Mouse (Mus musculus): ENCODE measurements around the gene Asxl1.
A peak's percentile ranks its signal among the peaks of the same experiment; 100 is the strongest.
"Not testable (repeated sequence)": the region's sequence is repeated elsewhere in the genome, so short reads cannot be mapped to it uniquely, and the experiment has no call there.

Asxl1 gene

DNA sequence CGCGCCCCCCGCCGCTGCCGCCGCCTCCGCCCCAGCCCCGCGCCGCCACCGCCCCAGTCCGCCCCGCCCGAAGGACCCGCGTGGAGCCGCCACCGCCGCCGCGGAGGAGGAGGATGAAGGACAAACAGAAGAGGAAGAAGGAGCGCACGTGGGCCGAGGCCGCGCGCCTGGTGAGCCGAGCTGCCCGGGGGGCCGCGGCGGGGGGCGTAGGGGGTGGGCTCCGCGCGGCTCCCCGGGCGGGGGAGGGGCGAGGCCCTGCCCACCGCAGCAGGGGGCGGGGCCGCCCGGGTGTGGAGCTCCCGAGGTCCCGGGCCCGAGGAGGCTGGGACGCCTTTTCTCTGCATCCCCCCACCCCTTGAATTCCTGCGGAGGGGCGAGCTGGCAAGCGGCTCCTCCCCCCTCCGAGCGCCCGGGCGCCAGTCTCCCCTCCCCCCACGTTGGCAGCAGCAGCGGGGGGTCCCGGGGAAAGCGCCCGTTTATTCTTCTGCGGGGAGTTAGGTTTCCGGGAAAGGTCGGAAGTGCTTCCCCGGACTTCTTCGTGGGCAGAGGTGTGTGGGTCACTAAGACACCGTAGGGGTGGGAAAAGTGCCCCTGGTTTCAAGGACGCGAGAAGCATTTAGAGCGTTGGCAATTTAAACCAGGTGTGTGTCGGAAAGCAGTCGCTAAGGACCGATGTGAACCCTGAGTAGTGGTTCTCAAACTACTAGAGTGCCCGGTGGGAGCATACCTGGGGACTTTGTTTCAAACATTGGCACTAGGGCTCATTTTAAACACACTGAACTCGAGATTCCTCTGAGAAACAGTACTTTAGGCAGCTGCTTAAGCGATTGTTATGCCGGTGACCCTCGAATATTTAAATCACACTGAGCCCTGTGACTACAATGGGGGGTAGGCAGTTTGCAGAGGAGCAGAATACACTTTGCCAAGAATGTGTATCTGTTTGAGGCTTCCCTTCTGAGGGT is 873 bp downstream of the Asxl1 start:
- DNase-seq, result peak; percentile 91

DNA sequence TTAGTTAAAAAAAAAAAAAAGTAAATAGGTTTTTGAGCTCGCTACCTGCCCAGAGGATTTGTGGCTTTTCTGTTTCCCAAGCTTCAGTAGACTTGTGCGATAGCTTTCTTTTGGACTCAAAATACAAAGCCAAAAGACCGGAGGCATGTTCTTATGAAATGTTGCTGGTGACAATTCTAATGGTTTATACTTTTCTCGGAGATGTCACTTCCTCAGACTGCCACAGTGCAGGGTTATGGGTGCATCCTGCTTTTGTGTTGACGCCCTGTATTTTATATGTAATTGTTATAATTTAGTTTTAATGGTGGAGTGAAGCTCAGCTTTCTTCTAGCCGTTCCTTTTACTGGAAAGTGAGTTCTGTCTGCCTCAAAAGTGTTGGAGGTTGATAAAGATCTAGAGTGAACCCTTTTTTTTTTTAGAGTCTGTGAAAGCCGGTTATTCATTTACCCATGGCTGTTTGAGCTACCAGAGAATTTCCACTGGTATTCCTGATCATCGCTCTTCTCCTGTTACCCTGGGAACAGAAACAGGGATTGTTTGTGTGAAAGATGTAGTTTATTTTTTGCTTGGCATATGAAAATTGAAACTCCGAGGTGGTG is 1.7 kb downstream of the Asxl1 start:
- DNase-seq, result no peak

DNA sequence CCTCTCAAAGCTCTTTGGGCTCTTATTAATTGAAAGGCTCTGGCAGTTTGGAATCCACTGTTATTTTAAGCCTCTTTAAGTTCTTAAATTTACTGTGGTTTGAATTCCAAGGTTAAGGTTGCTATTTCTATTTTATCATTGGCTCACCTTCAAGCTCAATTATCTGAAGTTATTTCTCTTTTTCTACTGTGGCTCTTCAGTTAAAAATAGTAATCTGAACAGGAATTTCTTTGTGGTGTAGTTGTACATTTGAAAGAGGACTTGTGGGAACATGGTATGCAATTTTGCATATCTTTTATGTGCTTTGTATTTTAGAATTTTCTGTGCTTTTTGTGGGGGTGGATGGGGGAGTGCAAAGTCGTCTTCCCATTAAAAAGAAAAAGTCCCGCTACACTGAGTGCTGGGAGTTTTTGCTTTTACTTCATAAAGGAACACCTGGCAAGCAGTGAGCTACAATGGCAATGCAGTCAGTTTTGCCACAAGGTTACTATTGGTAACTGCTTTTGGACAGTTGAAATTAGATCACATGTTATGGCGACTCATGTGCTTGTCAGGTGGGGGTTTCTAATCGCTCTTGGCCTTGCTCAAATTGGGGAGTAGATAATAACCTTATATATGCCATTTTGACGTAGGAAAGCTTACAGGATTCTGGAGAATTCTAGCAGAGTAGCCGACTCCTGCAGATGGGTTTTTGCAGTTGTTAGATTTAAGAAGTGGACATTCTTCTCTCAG is 2.6 kb downstream of the Asxl1 start:
- DNase-seq, result no peak

DNA sequence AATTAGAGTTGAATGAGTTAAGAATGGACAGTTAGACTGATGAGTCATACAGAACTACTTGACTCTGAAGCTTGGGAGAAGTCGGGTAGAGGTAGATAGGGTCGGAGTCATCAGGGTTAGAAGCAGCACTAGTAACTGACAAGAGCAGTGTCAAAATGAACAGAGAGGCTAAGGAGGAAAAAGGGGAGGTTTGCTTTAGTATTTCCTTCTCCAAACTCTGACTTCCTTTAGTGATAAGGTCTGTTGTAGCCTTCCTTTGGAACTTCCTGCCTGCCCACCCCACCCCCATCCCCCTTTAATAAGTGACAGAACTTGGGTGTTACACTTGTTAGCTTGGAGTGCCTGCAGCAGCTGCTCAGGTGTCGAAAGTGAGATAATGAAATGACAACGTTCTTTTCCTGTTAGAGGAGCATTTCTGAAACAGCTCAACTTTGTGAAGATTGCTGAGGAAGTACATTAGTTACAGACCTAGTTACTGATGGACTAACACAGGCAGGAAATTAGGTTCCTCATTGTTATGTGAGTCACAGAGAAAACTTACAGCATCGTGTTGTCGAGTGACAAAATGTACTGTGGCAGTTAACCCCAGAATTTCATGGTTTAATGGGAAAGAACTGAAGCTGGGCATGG is 5.0 kb downstream of the Asxl1 start:
- no peak for DNase-seq

DNA sequence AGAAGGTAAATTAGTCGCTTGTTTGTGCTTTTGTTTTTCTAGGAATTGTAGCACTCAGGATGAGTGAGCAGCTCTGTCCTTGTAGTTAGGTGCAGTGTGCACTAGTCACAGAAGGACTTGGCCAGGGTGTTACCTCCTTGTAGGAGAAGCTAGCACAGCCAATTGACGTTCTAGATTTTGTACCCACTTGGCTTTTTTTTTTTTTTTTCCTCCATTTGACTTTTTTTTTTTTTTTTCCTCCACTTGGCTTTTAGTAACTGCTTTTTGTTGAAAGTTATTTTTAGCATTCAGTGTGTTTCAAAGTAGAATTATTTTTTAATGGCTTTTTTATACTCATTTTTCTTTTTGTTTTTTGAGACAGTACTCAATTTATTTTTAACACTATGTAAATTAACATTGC is 9.0 kb downstream of the Asxl1 start:
- DNase-seq, result no peak

DNA sequence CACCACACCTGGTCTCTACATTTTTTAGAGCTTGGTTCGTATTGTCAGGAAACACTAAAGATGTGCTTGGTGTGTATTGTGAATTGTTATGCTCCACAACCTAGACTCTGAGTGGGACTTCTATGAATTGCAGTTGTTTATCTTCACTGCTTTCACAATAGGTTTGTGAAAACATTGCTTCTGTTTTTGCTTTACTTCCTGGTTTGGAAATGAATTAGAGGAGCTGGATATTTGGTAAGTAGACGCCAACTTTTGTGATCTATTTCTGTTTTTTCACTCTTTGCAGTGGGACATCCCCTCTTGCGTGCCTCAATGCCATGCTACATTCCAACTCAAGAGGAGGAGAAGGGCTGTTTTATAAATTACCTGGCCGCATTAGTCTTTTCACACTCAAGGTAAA is 11.2 kb downstream of the Asxl1 start:
- no peak for DNase-seq

DNA sequence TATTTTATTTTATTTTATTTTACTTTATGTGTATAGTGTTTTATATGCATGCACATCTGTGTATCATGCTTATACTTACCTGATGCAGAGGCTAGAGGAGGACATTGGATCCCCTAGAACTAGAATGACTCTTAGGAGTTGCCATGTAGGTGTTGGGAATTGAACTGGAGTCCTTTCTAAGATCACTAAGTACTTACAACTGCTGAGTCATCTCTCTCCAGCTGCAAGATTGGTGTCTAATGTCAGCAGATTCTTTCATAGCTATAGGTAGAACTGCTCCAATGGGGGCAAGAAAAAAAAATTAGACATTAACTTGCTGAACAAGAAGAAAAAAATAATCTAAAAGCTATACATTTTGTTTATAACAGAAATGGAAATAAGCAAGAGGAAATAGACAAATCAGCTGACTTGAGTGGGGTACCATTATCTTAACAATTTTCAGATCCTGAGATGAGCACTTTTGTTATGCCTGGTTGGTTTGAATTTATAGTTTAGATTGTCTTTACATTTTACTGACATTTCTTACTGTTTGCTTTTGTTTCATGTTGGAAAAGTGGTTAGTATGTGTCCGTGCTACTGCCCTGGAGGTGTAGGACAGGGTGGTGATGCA is 15.6 kb downstream of the Asxl1 start:
- no peak for DNase-seq

DNA sequence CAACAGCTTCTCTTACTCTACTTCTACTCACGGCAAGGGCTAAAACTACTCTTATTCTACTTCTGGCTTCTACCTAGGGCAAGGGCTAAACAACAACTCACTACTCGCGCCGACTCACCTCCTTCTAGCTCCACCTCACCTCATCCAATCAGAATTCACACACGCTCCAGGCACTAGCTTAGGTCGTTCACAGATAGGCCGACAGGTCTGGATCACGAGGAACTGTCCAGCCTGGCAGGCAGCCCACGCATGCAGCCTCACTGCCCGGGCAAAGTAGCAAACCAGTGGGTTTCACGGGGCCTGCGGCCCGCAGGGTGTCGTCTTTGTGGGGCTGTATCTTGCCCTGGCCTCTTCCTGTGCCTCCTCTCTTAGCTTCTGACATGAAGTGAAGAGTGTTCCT is 18.9 kb downstream of the Asxl1 start:
- DNase-seq, result not testable (repeated sequence)

DNA sequence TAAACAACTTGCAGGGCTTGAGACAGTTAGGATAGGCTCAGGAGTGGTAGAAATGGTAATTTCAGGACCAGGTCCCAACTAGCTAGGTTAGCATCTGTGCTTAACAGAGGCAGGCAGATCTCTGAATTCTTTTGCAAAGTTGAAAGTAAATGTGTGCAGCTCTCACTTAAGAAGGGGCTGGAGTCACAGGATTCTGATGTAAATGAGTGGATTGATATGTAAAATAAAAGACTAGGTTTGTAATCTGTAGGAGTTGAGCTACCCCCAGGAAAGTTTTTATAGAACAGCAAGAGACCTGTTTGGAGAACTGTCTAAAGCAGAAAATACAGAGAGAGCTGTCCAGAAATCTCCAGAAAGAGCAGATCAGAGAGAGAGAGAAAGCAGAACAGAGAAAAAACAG is 25.2 kb downstream of the Asxl1 start:
- no peak for DNase-seq

DNA sequence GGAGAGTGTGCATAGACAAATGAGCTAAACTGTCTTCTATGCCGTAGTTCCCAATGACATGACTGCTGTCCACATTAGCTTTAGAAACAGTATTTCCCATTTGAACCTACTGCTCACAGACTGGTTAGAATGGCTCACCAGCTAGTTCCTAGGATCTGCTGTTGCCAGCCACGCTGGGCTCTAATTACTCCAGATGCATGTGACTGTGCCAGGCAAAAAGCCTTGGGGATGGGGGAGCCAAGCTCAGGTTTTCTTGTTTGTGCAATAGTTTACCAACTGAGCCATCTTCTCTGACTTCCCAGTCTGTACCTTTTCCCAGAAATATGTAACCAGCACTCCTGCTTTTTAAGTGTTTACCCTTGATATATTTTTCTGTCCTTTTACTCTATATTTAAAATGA is 29.8 kb downstream of the Asxl1 start:
- no peak for DNase-seq

DNA sequence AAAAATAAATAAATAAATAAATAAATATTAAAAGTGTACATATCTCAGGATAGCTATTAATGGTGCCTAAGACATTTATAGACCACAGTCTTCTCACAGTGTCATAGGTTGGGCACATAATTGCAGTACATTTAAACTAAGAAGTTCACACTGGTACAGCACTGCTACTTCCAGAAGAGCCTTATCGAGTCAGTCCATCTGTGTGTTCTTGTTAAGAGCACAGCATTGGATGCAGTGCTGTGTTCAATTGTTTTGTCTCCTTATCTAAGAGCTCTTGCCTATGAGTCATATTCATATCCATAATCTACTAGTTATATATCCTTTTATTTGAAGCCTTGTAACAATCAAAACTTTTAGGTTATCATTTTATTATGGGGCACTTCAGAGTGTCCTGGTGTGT is 34.9 kb downstream of the Asxl1 start:
- DNase-seq, result no peak

DNA sequence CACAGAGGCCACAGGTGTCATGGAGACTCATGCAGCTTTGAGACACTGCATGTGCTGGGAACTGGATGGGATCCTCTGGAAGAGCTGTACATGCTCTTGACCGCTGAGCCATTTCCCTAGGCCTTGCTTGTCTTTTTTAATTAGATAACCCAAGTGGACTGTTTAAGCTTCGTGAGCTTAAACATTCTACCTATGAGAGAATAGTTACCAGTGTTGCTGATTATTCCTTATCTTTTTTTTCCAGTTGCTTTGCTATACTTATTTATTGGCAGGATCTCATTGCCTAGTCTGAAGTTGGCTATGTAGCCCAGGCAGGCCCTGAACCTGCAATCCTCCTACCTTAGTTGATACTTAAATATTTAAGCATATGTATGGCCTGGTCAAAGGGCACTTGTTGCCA is 44.2 kb downstream of the Asxl1 start:
- no peak for DNase-seq

DNA sequence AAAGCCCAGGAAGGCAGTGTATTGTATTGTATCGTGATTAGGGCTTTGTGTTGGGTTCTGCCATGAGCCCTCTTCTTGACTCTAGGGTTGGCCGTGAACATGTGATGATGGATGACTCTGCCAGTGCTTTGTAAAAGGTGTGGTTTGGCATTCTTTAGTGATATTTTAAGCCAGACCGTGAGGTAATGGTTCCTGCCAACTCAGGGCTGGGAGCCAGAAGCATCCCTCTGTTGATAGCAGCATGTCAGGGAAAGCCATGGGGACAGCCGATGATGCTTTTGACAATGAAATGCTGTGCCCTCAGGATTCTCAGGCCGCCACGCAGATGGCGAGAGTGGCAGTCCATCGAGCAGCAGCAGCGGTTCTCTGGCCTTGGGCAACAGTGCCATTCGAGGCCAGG is 47.4 kb downstream of the Asxl1 start:
- no peak for DNase-seq

DNA sequence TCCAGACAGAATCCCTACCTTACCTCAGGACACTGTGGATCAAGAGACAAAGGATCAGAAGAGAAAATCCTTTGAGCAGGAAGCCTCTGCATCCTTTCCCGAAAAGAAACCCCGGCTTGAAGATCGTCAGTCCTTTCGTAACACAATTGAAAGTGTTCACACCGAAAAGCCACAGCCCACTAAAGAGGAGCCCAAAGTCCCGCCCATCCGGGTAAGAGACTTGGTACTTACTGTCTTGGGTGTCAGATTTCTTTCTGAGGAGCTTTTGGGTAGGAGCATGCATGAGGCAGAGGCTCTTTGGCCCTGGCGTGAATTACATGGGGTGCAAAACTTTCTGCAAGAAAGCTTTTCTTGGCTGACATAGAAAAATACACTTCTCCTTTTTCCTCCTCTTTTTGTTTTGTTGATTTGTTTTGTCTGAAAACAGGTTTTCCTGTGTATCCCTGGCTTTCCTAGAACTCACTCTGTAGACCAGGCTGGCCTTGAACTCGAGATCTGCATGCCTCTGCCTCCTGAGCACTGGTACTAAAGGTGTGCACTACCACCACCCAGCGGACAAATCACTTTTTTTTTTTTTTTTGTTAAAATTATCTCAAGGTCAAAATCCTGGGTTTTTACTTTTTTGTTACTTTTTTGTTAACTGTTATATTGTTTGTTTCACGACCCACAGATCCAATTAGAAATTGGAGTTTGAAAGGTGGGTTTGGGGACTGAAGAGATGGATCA is 52.3 kb downstream of the Asxl1 start:
- no peak for DNase-seq

DNA sequence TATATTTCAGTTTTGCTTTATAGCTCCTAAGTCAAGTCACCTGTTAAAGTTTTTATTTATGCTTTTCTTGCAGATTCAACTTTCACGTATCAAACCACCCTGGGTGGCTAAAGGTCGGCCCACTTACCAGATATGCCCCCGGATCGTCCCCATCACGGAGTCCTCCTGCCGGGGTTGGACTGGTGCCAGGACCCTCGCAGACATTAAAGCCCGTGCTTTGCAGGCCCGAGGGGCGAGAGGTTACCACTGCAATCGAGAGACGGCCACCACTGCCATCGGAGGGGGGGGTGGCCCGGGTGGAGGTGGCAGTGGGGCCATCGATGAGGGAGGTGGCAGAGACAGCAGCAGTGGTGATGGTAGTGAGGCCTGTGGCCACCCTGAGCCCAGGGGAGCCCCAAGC is 53.5 kb downstream of the Asxl1 start:
- no peak for DNase-seq

DNA sequence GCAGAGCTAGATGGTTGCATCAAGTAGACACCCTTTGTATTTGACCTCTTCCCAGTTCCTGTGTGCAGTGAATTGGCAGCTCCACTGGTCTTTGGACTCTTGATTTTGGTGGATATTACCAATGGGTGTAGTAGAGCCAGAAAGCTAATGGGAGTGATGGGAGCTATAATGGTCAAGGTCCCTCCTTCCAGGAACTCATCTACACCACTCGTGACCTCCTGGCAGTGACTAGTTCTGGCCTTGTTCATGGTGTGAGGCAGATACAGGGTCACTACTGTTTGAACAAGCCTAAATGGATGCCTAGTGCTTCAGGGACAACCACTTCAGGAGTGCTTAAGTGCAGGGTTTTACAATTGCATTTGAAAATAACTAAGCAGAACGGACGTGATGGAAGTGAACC is 58.4 kb downstream of the Asxl1 start:
- no peak for DNase-seq

DNA sequence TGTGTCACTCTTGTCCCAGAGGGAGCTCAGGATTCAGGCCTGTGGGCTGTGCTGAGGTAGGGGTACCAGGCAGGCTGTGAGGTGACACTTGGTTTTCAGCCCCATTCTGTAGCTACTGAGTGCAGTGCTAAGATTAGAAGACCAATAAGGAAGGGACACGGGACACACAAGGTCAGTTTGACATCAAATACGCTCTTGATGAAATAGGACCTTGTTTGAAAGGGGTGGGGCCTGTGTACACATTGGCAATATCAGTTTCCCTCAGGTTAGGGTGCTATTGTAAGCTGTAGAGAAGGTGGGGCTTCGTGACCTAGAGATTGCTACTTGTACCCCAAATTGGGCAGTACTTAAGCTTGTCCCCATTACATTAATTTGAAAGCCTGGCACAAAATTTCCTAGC is 59.3 kb downstream of the Asxl1 start:
- no peak for DNase-seq

DNA sequence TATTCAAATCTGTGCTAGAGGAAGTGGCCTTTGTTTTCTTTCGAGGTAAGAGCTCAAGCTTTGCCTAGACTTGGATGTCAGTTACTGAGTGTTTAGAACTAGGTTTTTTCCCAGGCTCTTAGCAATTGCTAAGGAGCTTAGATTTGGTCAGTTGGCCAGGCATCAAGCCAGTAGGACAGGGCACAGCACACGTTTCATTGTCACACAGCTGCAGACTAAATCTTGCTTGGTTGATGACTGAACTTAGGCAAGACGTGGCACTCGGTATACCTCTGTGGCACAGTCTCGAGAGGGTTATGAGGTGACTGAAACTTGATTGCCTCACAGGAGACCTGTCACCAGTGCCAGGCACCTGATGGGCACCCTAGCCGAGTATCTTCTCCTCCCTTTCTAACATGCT is 61.3 kb downstream of the Asxl1 start:
- DNase-seq, result no peak

DNA sequence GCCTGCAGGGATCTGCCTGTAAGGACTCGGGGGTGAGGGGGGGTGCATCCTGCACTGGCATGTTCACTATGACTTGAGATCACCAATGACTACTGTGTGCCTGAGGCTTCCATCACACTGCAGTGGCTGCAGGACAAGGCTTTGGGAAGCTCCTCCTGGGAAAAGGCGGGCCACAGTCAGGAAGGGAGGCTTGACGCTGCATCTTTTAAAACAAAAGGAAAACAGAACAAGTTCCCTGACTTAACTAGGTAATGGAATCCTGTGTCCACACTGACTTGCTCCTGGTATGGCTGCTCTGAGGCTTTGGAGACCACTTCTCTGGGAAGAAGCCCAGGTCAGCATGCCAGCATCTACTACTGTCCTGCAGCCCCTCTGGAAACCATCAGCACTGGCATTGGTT is 63.3 kb downstream of the Asxl1 start:
- DNase-seq, result no peak

DNA sequence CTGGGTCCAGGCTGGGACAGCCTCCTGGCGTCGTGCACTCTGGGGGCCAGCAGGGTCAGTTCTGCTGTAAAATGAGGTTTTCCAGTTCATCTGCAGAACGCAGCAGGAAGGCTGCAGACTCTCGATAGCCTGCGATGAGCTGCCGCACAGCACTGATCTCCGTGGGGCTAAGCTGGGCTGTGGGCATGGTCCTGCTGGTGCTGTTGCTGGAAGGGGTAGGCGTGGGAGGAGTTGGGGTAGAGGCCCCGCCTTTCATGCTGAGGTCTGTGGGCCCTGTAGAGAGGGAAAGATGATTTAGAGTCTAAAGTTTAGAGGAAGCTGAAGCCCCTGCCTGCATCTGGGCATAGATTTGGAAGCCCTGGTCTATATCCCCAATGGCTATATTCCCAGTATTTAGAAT is 65.9 kb downstream of the Asxl1 start:
- DNase-seq, result peak; percentile 46

DNA sequence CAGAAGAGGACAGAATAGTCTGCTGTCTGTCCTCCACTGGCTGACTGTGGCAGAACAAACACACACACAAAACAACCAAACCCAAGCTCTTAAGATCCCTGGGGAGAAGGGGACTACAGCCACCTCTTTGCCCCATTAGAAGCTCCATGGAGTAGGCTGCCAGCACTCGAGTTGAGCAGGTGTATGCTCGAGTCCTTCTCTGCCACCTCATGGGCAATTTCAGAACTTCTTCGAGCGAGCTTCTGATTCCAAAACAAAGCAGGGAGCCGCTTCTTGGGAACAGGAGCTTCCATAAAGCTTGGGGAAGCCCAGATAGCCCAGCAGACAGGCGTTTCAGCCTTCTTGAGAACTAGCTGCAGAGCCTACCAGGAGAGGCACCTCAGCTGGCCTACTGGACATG is 66.9 kb downstream of the Asxl1 start:
- no peak for DNase-seq

DNA sequence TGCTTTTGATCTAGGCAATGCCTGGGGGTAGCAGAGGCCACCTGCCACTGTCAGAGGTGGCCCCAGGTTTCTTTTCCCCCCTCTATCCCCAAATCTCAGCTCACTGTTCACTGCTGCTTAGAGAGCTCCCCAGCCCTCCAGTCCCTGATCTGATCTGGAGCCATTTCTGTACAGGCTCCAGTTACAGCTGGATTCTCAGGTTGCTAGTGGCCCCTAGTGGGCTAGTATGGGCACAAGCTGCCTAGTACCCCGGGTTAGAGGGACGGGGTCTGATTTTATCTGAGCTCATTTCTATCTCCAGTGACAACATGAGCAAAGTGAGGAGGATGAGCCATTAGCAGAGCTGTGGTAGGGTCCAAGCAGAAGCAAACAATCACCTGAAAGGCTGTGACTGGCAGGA is 69.0 kb downstream of the Asxl1 start:
- peak; percentile 62 for DNase-seq

Data from kidney, postnatal 10 days (tissue).